8 mouse cellular contexts compared by ENCODE assay signal in genomic region chr12:24571523-24572392, GRCm38 (mm10). TPM values are rescaled to one million over a fixed set of nuclear protein-coding genes. Genes with fewer than 3 reads are reported as not detected.
DNase-seq lines count a peak whose midpoint lies in the region; ATAC-seq and TF ChIP-seq lines count a peak whose summit lies in the region.

Gene Grhl1, plus strand, starts transcription at chr12:24572283.

- H3K36me3 ChIP-seq in hindbrain, embryonic 11.5 days (ENCODE audit: control insufficient read depth, insufficient read depth, low read length), result no peaks in the 10 kb centered on the region
- no peaks in the 10 kb centered on the region for H3K36me3 ChIP-seq in lung, embryonic 16.5 days (ENCODE audit: control insufficient read depth, insufficient read depth, low read length)
- no peaks in the 10 kb centered on the region for H3K36me3 ChIP-seq in thymus, adult 2 months (ENCODE audit: control insufficient read depth, insufficient read depth, low read length)

- no peaks in the 10 kb centered on the region; the same call in 1 of the 2 replicates for H3K4me1 ChIP-seq in hindbrain, embryonic 11.5 days (replicated peaks; ENCODE audit: control insufficient read depth, insufficient read depth, low read length)
- peaks cover 13% of the 10 kb centered on the region for H3K4me1 ChIP-seq in lung, embryonic 16.5 days (replicated peaks; ENCODE audit: control insufficient read depth, insufficient read depth, low read length)
- H3K4me1 ChIP-seq in thymus, adult 2 months (replicated peaks; ENCODE audit: control insufficient read depth, insufficient read depth, low read length), result no peaks in the 10 kb centered on the region; the same call in 1 of the 2 replicates

- no peaks in the 10 kb centered on the region for H3K9me3 ChIP-seq in hindbrain, embryonic 11.5 days (ENCODE audit: control insufficient read depth, low read length)
- H3K9me3 ChIP-seq in lung, embryonic 16.5 days (ENCODE audit: control insufficient read depth, low read length), result no peaks in the 10 kb centered on the region

- 0 out of 2 replicates have a peak, but pooled peaks have one; percentile 56 for TF ChIP-seq CTCF in thymus, adult 2 months (IDR thresholded peaks at IDR 0.05; ENCODE audit: borderline replicate concordance, control insufficient read depth, extremely low read depth, insufficient read depth, low read length, poor library complexity)

- peak within 1 kb of the TSS; percentile 85 for H3K4me2 ChIP-seq in hindbrain, embryonic 11.5 days (replicated peaks; ENCODE audit: low read depth, low read length)
- peak within 1 kb of the TSS; percentile 96 for H3K4me2 ChIP-seq in lung, embryonic 16.5 days (ENCODE audit: low read depth, low read length)

- no peak for TF ChIP-seq POLR2A in thymus, adult 2 months (IDR thresholded peaks at IDR 0.05; ENCODE audit: control insufficient read depth, extremely low read depth, insufficient read depth, low read length, poor library complexity)

- peaks cover 13% of the 10 kb centered on the region for H3K27me3 ChIP-seq in hindbrain, embryonic 11.5 days (ENCODE audit: control insufficient read depth, insufficient read depth, low read length)
- peaks cover 22% of the 10 kb centered on the region for H3K27me3 ChIP-seq in lung, embryonic 16.5 days (ENCODE audit: control insufficient read depth, insufficient read depth, low read depth, low read length)
- no peaks in the 10 kb centered on the region for H3K27me3 ChIP-seq in thymus, adult 2 months (ENCODE audit: control insufficient read depth, insufficient read depth, low read length)

- peak; percentile 100 for ATAC-seq in hindbrain, embryonic 11.5 days (ENCODE audit: low FRiP score)
- peak; percentile 100 for ATAC-seq in lung, embryonic 16.5 days (ENCODE audit: low read depth)

- H3K27ac ChIP-seq in hindbrain, embryonic 11.5 days (ENCODE audit: low read depth, low read length), result no peak within 1 kb of the TSS
- H3K27ac ChIP-seq in lung, embryonic 16.5 days (ENCODE audit: low read length), result no peak within 1 kb of the TSS
- no peak within 1 kb of the TSS for H3K27ac ChIP-seq in thymus, adult 2 months (ENCODE audit: control insufficient read depth, insufficient read depth, low read length)

- WGBS in hindbrain, embryonic 11.5 days, result 2% methylated on average over 52 of the region's 64 CpGs
- 1% methylated on average over 59 of the region's 64 CpGs for WGBS in lung, embryonic 16.5 days
- 4% methylated on average over 64 of the region's 64 CpGs for WGBS in thymus, adult 2 months

- H3K9ac ChIP-seq in hindbrain, embryonic 11.5 days (ENCODE audit: low read depth, low read length), result peak within 1 kb of the TSS; percentile 47; the same call in 1 of the 2 replicates
- H3K9ac ChIP-seq in lung, embryonic 16.5 days (ENCODE audit: low read length), result peak within 1 kb of the TSS; percentile 67

- peak; percentile 94 for DNase-seq in NIH3T3 (ENCODE audit: low read depth)
- peak; percentile 94 for DNase-seq in cerebellum, adult 9-11 months
- DNase-seq in frontal cortex, adult 2 months (ENCODE audit: extremely low spot score in 1 of 2, low spot score in 1 of 2), result peak; percentile 87 to 91
- DNase-seq in hindbrain, embryonic 11.5 days (ENCODE audit: low spot score), result peak; percentile 92
- peak; percentile 95 for DNase-seq in layer of hippocampus, adult 9-11 months
- DNase-seq in ovary, adult 18-20 months (ENCODE audit: low spot score), result peak; percentile 94
- DNase-seq in thymus, adult 2 months, result peak; percentile 93

- H3K4me3 ChIP-seq in hindbrain, embryonic 11.5 days (ENCODE audit: low read depth, low read length), result peak within 1 kb of the TSS; percentile 62
- H3K4me3 ChIP-seq in lung, embryonic 16.5 days (ENCODE audit: low read length), result peak within 1 kb of the TSS; percentile 64
- peak within 1 kb of the TSS; percentile 62 for H3K4me3 ChIP-seq in thymus, adult 2 months (ENCODE audit: control insufficient read depth, insufficient read depth, low read length)

RNA-seq across cellular contexts. Expression of gene Grhl1, which starts in this region (rescaled TPM):
- polyA plus RNA-seq in frontal cortex, adult 2 months (2012; rRNA removed), result 9.8 and 12.3 TPM in 2 replicates
- polyA plus RNA-seq in hindbrain, embryonic 11.5 days (2014; fragmentation: Nextera tagmentation; extraction: Ambion mirVana), result 0.43 and 0.60 TPM in 2 replicates
- polyA plus RNA-seq in lung, embryonic 16.5 days (2015; fragmentation: Nextera tagmentation; extraction: Ambion mirVana), result 4.1 and 4.2 TPM in 2 replicates
- polyA plus RNA-seq in thymus, adult 2 months (2012; rRNA removed), result 1.6 TPM in 2 replicates

Comparison
In these comparisons a context has a peak if more than half of its experiments do, and no peak if none do; other contexts are left out.
1. Peak in DNase-seq, ATAC-seq, H3K4me3 ChIP-seq, H3K9ac ChIP-seq and H3K4me2 ChIP-seq in hindbrain, embryonic 11.5 days; RNA of the gene not detected or under 1 TPM.